Mouse (Mus musculus) lung, postnatal 0 days (tissue): ENCODE data around the gene Ahnak.

Experiments used
- CTCF ChIP-seq: IDR thresholded peaks from 2 replicates; pipeline ENCODE4 v1.5.1; 2016; ENCODE audit warnings: antibody characterized with exemption, mild to moderate bottlenecking
- EP300 ChIP-seq: IDR thresholded peaks from 2 replicates; pipeline ENCODE4 v1.6.1; 2016; ENCODE audit warnings: antibody characterized with exemption, mild to moderate bottlenecking, control low read depth

DNA sequence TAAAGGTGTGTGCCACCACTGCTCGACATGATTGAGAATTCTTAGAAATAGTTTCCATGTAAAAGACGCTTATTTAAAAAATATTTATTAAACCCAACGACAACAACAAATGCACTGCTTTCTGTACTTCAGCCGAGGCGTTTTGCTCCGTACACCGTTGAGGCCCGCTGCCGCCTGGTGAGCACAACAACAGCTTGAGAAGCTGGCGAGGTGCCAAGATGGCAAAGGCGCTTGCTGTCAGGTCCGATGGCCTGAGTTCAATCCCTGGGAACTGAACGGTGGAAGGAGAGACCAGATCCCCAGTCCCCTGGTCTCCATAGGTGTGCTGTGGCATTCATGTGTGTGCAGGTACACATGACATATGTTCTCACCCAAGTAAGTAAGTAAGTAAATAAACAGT, 108.4 kb downstream of the Ahnak start:
- TF ChIP-seq CTCF (no peak), EP300 (no peak)
